Mouse (Mus musculus) stomach, postnatal 0 days (tissue): Measurements from ENCODE around the gene Erv3. TPM values are rescaled to one million over a fixed set of nuclear protein-coding genes. Genes with fewer than 3 reads are reported as not detected.

Source experiments
- ATAC-seq: fragments of 200-750 bp; cut with Nextera tagmentation; 2 replicates; pipeline ENCODE4 v1.8.0; 2017; ENCODE audit not compliant: low FRiP score, low TSS enrichment
- DNase-seq: peaks from one replicate; pipeline ENCODE4 v3.0.0-alpha.2; 2016; ENCODE audit warnings: low spot score
- H3K27ac ChIP-seq: fragments of 300-500 bp; sonication (generic); replicated peaks from 2 replicates; pipeline ENCODE4 v1.5.1; 2014; ENCODE audit warnings: mild to moderate bottlenecking, control low read depth
- H3K27me3 ChIP-seq: fragments of 300-500 bp; sonication (generic); 2 replicates; pipeline ENCODE4 v1.6.1; 2014; ENCODE audit warnings: low read length; ENCODE audit not compliant: control insufficient read depth, insufficient read depth
- H3K36me3 ChIP-seq: fragments of 300-500 bp; sonication (generic); 2 replicates; pipeline ENCODE4 v1.6.1; 2014; ENCODE audit warnings: low read length, mixed read lengths; ENCODE audit not compliant: control insufficient read depth, insufficient read depth
- H3K4me1 ChIP-seq: fragments of 300-500 bp; sonication (generic); replicated peaks from 2 replicates; pipeline ENCODE4 v1.6.1; 2014; ENCODE audit warnings: antibody characterized with exemption; ENCODE audit not compliant: control insufficient read depth, insufficient read depth
- H3K4me2 ChIP-seq: fragments of 300-500 bp; sonication (generic); replicated peaks from 2 replicates; pipeline ENCODE4 v1.6.1; 2014; ENCODE audit warnings: low read depth, mild to moderate bottlenecking, control low read depth, moderate library complexity
- H3K4me3 ChIP-seq: fragments of 300-500 bp; sonication (generic); 2 replicates; pipeline ENCODE4 v1.5.1; 2014; ENCODE audit warnings: low read depth, low read length, control low read depth
- H3K9ac ChIP-seq: fragments of 300-500 bp; sonication (generic); 2 replicates; pipeline ENCODE4 v1.6.1; 2014; ENCODE audit warnings: mild to moderate bottlenecking, low read length, control low read depth, mixed read lengths
- H3K9me3 ChIP-seq: fragments of 300-500 bp; sonication (generic); 2 replicates; pipeline ENCODE4 v1.6.1; 2016; ENCODE audit warnings: low read length; ENCODE audit not compliant: control insufficient read depth
- CTCF ChIP-seq: IDR thresholded peaks from 2 replicates; pipeline ENCODE4 v1.5.1; 2016; ENCODE audit warnings: antibody characterized with exemption, low read depth, mild to moderate bottlenecking, moderate library complexity
- EP300 ChIP-seq: optimal IDR thresholded peaks from 2 replicates; pipeline ENCODE3; 2016; ENCODE audit warnings: antibody characterized with exemption
- WGBS: fragments of 180-500 bp; shearing (Covaris S2); extraction: QIAGEN DNeasy Blood & Tissue Kit; methylation state at CpG from one replicate; pipeline ENCODE4 v1.1.7; 2014; 5-methylcytosine and 5-hydroxymethylcytosine counted together
- polyA plus RNA-seq: library from polyadenylated mRNA; unstranded; fragments of >200 nt; fragmentation: Nextera tagmentation; extraction: Ambion mirVana; gene quantifications from 2 replicates; pipeline ENCODE4 v1.2.1, GENCODE M21; 2015

Erv3 gene
- polyA plus RNA-seq, 1 experiment from 2014 or later: not detected

GRCm38 (mm10) chr2:131827026-131827687 lies 32.4 kb downstream of the Erv3 start:
- Histone ChIP-seq H3K4me2 (no peak overlapping the region), H3K27ac (no peak overlapping the region), H3K9me3 (no peaks in the 10 kb centered on the region), H3K4me1 (no peaks in the 10 kb centered on the region), H3K36me3 (no peaks in the 10 kb centered on the region), H3K9ac (no peak overlapping the region), H3K27me3 (no peaks in the 10 kb centered on the region), H3K4me3 (no peak overlapping the region)
- DNase-seq: no peak
- WGBS: 74% methylated on average over 4 of the region's 4 CpGs
- TF ChIP-seq EP300: no peak
- ATAC-seq: no peak

DNA sequence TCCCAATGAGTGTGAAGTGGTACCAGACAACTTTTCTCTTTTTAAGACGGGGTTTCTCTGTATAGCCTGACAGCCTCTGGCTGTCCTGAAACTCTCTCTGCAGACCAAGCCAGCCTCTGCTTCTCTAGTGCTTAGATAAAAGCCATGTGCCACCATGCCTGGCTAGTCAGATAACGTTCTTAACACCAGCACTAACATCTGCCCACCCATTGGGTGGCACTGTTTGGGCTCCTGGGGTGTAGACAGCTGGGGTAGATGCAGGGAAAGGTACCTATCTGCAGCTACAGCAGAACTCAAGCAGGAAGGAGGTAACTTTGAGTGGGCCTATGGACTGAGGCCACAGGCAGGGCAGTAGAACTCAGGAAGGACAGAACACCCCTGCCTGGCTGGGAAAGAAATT lies 34.0 kb downstream of the Erv3 start:
- 54% methylated on average over 2 of the region's 2 CpGs for WGBS
- H3K4me3 ChIP-seq: no peak overlapping the region
- H3K4me2 ChIP-seq: no peak overlapping the region
- no peak overlapping the region for H3K9ac ChIP-seq
- H3K9me3 ChIP-seq: no peaks in the 10 kb centered on the region
- TF ChIP-seq EP300 (no peak), CTCF (no peak)
- H3K36me3 ChIP-seq: no peaks in the 10 kb centered on the region
- ATAC-seq (no peak), DNase-seq (no peak)
- H3K27ac ChIP-seq: no peak overlapping the region
- H3K27me3 ChIP-seq: no peaks in the 10 kb centered on the region
- H3K4me1 ChIP-seq: no peaks in the 10 kb centered on the region

GRCm38 (mm10) chr2:131823931-131824330 lies 35.6 kb downstream of the Erv3 start:
- Histone ChIP-seq H3K4me3 (no peak overlapping the region), H3K9ac (no peak overlapping the region), H3K4me1 (no peaks in the 10 kb centered on the region), H3K4me2 (no peak overlapping the region), H3K27me3 (no peaks in the 10 kb centered on the region), H3K9me3 (no peaks in the 10 kb centered on the region), H3K36me3 (no peaks in the 10 kb centered on the region), H3K27ac (no peak overlapping the region)
- ATAC-seq: no peak
- DNase-seq: no peak
- 36% methylated on average over 2 of the region's 2 CpGs for WGBS
- TF ChIP-seq EP300 (no peak), CTCF (no peak)

DNA sequence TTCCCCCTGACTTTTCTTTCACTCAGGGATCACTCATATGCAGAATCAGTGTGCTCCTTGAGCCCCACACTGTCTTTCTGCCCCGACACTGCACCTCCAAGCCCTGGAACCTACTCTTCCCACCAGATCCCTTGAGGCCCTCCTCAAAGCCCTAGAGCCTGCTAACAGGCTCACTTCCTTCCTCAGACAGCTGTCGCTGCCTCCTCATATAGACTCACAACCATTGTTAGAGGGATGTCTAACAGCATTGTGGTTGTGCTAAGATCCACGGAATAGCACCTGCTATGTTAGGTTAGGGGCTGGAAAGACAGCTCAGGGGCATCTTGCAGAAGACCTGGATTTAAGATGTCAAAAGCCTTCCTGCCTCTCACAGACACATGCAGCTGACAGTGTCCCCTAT lies 37.1 kb downstream of the Erv3 start:
- DNase-seq: no peak
- 78% methylated on average over 3 of the region's 3 CpGs for WGBS
- no peak for ATAC-seq
- Histone ChIP-seq H3K27me3 (no peaks in the 10 kb centered on the region), H3K9ac (no peak overlapping the region), H3K9me3 (no peaks in the 10 kb centered on the region), H3K4me2 (no peak overlapping the region), H3K4me1 (no peaks in the 10 kb centered on the region), H3K4me3 (no peak overlapping the region), H3K27ac (no peak overlapping the region), H3K36me3 (no peaks in the 10 kb centered on the region)
- TF ChIP-seq CTCF (no peak), EP300 (no peak)

DNA sequence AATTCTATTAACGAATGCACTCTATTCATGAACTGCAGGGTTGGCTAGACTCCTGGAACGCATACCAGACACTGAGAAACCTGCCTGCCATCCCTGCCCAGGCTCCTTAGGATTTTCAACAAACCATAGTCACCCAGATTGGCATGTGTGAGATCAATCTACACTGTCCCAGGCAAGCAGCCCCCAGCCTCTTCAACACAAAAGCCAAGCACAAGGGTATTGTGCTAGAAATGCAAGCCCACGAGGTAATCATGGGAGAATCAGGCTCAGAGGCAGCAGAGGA lies 37.9 kb downstream of the Erv3 start:
- Histone ChIP-seq H3K4me2 (no peak overlapping the region), H3K36me3 (no peaks in the 10 kb centered on the region), H3K4me3 (no peak overlapping the region), H3K9ac (no peak overlapping the region), H3K4me1 (no peaks in the 10 kb centered on the region), H3K27ac (no peak overlapping the region), H3K27me3 (no peaks in the 10 kb centered on the region), H3K9me3 (no peaks in the 10 kb centered on the region)
- no peak for DNase-seq
- ATAC-seq: no peak
- TF ChIP-seq EP300: no peak
- WGBS: 65% methylated on average over 3 of the region's 3 CpGs

DNA sequence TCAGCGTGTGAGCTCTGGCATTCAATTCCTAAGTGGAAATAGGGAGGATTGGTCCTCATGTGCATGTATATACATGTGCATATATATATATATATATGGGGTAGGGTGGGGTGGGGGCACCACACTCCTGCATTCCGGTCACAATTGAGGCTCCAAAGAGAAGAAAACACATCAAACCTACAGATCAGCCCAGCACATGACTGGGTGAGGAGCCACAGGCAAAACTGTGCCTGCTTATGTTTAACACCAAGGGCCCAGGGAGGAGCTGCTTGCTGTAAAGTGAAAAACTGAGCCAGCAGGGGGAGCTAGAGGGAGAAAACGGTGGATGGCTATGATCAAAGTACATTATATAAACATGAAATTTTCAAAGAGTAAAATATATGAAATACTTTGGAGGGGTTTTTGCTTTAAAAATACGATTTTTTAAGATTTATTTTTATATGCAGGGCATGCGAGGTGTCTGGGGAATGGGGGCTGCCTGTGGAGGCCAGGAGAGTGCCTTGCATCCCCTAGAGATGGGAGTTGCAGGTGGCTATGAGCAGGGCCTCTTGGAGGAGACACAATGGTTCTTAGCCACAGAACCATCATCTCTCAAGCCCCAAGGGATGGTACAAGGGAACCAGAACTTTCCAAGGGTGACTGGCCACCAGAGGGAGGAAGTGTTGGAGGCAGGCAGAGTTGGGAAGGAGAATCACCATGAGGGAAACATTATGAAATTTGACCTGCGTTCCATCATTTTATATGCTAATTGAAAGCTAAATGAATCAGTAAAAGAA lies 38.4 kb downstream of the Erv3 start:
- Histone ChIP-seq H3K4me2 (no peak overlapping the region), H3K4me3 (no peak overlapping the region), H3K9ac (no peak overlapping the region), H3K27ac (no peak overlapping the region), H3K4me1 (no peaks in the 10 kb centered on the region), H3K27me3 (no peaks in the 10 kb centered on the region), H3K36me3 (no peaks in the 10 kb centered on the region), H3K9me3 (no peaks in the 10 kb centered on the region)
- peak; percentile 69; the same call in 1 of the 2 replicates for ATAC-seq
- DNase-seq: peak; percentile 80
- TF ChIP-seq EP300 (no peak), CTCF (peak; percentile 79)
- WGBS: 40% methylated on average over 6 of the region's 6 CpGs
